Mouse (Mus musculus) C2C12 (cell line): Measurements from ENCODE around the gene Zbtb5.
"Not testable (repeated sequence)": the region's sequence is repeated elsewhere in the genome, so short reads cannot be mapped to it uniquely, and the experiment has no call there.

Experiments used
- CEBPB ChIP-seq: IDR thresholded peaks from one replicate; pipeline ENCODE4 v1.6.1; 2011; ENCODE audit warnings: low read depth, mild to moderate bottlenecking, control low read depth, moderate library complexity
- CTCF ChIP-seq: IDR thresholded peaks from one replicate; pipeline ENCODE4 v1.5.1; 2011; ENCODE audit not compliant: control insufficient read depth, insufficient read depth, insufficient read length
- FOSL1 ChIP-seq: IDR thresholded peaks from one replicate; pipeline ENCODE4 v1.8.0; 2011; ENCODE audit warnings: mild to moderate bottlenecking, low read length; ENCODE audit not compliant: poor library complexity, insufficient read depth, severe bottlenecking
- MYOD1 ChIP-seq: IDR thresholded peaks from one replicate; pipeline ENCODE4 v1.6.1; 2011; ENCODE audit warnings: low read depth; ENCODE audit not compliant: control insufficient read depth, insufficient read length
- MYOG ChIP-seq: IDR thresholded peaks from one replicate; pipeline ENCODE4 v1.6.1; 2011; ENCODE audit not compliant: control insufficient read depth, insufficient read length; ENCODE audit errors: extremely low read depth

GRCm38 (mm10) chr4:44993179-44993578 lies 19.0 kb downstream of the Zbtb5 start:
- not testable (repeated sequence) for TF ChIP-seq CEBPB, FOSL1, CTCF, MYOG, MYOD1
